Mouse (Mus musculus) layer of hippocampus, postnatal 14 days (tissue): ENCODE measurements around the gene Rpp38. TPM values are rescaled to one million over a fixed set of nuclear protein-coding genes. Genes with fewer than 3 reads are reported as not detected.
A peak's percentile ranks its signal among the peaks of the same experiment; 100 is the strongest.

Experiments used
- DNase-seq, 2 experiments: peaks; one replicate each; pipeline ENCODE4 v3.0.0; 2021 to 2022; ENCODE audit warnings: low spot score in 2 of 2, mixed read lengths in 1 of 2
- long read RNA-seq, 2 experiments: library from polyadenylated mRNA; stranded (forward); transcript quantifications; one replicate each; pipeline ENCODE4 v2.0.0; 2021
- total RNA-seq, 2 experiments: library from RNA; stranded (reverse); gene quantifications; 2 replicates each; pipeline ENCODE4 v1.2.3; 2021

Gene Rpp38
- 1 to 10 TPM; 7.5 to 9.7 TPM for total RNA-seq
- long read RNA-seq, experiment 1, transcript Rpp38-201 (2 exons, 1,042 nt): major isoform, 10 of 10 reads
- long read RNA-seq, experiment 1, partial matches to known transcripts: 0 of 10 reads
- long read RNA-seq, experiment 1, other reads (novel, unspliced or antisense): 0 of 10 reads
- long read RNA-seq, experiment 2, transcript Rpp38-201 (2 exons, 1,042 nt): major isoform, 19 of 23 reads
- long read RNA-seq, experiment 2, partial matches to known transcripts: 1 of 23 reads
- long read RNA-seq, experiment 2, other reads (novel, unspliced or antisense): 3 of 23 reads

DNA sequence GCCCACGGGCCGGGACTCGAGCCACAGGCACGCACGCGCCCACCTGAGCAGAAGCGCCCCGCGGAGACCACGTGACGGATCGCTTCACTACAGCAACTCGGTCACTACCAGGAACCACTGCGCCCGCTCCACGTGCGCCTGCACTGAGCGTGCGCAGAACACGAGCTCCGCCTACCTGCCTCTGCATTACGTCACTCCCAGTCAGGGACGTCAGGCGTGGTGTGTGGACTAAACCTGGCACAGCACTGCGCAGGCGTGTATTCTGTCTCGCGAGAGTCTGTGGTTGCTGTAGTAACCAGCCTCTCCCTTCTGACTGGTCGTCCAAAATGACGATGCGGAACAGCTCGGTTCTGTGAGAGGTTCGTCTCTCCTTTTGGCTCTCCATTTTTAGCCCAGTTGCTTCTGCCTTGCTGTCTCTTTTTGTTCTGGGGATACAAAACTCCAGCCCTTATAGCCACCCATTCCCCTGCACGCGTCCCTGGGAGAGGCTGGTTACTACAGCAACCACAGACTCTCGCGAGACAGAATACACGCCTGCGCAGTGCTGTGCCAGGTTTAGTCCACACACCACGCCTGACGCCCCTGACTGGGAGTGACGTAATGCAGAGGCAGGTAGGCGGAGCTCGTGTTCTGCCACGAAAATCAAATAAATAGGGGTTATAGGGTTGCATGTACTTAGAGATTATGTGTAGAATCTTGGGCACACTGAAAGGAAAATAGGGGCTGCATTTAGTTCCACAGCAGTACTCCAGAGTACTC, at the start of gene Rpp38:
Gene Rpp38 (minus strand): TSS at position 160 of the 759 bp plus-strand sequence.
- DNase-seq: peak; percentile 99

- no peak for DNase-seq
Observed at GRCm38 (mm10) chr2:3365127-3365526, 32.7 kb upstream of the Rpp38 start.

DNA sequence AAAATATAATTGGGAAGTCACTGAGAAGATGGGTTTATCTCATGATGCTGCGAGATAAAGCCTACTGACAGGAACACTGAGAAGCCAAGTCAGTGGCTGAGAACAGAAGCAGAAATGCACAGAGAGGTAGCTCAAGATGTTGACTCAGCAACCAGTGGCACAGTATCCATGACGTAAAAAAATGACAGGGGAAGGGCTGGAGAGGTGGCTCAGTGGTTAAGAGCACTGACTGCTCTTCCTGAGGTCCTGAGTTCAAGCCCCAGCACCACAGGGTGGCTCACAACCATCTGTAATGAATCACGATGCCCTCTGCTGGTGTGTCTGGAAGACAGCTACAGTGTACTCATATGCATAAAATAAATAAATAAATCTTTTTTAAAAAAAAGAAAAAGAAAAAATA, 28.6 kb upstream of the Rpp38 start:
- DNase-seq: no peak

GRCm38 (mm10) chr2:3357887-3358286, 25.4 kb upstream of the Rpp38 start:
- DNase-seq: no peak

GRCm38 (mm10) chr2:3356311-3356710, 23.9 kb upstream of the Rpp38 start:
- DNase-seq: no peak

- no peak for DNase-seq
Observed at GRCm38 (mm10) chr2:3355793-3356192, 23.4 kb upstream of the Rpp38 start.

DNA sequence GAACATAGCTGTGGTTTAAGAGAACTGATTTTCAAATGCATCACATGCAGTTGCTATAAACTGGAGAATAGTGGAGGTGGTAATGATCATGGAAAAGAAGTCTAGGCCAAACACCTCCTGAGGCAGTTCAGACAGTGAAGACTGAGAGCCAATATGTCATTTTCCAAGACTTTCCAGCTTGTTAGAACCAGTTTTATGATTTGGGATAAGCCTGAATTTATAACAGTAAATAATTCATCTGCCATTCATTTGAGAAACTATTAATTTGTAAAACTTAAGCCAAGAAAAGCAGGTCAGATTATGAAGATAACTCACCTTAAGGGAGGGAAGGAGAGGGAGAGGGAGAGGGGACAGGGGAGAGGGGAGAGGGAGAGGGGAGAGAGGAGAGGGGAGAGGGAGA, 20.7 kb upstream of the Rpp38 start:
- no peak for DNase-seq

GRCm38 (mm10) chr2:3348919-3349318, 16.5 kb upstream of the Rpp38 start:
- peak in 1 of 2 experiments; percentile 52 for DNase-seq

GRCm38 (mm10) chr2:3348422-3348821, 16.0 kb upstream of the Rpp38 start:
- DNase-seq: no peak

DNA sequence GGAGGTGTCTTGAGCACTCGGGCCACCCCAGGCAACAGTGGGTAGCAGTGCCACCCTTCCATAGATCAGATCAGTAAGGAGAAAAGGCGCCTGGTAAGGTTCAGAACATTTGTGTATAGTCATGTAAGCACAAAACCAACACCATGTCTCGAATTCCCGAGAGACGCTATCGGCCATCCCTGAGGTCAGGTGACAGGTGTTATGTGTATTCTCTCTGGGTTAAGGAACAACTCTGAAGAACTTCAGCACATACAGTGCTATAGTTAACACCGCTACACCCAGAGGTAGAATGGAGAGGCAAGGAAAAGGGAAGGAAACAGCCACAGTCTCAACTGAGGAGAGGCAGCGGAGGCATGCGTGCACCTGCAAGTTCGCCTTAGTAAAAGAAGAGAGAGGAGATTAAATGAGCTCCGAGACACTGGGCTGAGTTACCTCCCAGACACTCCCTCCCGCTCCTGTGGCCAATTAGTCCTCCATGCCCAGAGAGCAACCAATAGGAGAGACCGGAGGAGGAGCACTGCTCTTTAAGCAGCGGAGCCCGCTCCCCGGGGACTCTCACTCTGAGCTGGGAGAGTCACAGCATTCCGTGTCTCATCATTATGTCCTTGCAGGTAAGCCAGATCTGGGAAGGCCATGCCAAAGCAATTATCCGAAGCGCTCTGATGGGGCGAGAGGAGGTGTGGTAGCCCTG, 3.3 kb upstream of the Rpp38 start, which contains the start of gene Acbd7:
Gene Acbd7 (plus strand): TSS at position 558 of the 691 bp plus-strand sequence.
- DNase-seq: peak in 1 of 2 experiments; percentile 63

- no peak for DNase-seq
Observed at GRCm38 (mm10) chr2:3333761-3334160, 1.3 kb upstream of the Rpp38 start.

DNA sequence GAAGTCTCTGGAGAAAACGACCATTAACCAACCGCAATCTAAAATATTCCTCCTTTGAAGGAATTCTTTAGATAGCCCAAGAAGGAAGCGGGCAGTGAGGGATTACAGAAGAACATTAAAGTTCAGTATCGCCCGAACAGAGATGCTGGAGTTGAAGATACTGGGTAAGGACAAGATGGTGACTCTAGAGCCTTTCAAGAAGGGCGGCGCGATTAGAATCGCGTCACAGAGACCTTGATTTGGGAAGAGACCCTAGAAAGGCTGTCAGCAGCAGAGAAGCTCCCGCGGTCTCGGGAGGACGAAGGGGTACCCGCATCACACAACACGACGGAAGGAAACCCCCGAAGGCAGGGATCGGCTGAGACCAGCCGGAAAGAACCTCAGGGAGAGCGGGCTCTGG, 387 bp downstream of the Rpp38 start:
- DNase-seq: no peak

- peak in 1 of 2 experiments; percentile 16 for DNase-seq
Observed at GRCm38 (mm10) chr2:3331071-3331703, 1.3 kb downstream of the Rpp38 start.

DNA sequence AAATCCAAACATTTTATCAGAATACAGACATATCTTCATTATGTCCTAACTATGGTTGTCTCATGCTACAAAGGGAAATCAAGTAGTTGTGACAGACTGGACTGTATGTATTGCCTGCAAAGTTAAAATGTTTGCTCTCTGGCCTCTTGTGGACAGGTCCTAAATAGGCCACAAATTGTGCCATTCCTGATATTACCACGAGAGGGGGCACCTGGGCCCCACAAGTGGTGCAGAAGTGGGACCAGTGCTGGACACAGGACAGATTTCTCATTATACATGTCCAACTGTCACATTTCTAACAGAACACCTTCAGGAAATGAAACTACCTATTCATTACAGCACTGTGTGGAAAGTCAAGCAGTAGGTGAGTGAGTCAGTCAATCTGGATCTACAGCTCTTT, 5.1 kb downstream of the Rpp38 start:
- DNase-seq: peak in 1 of 2 experiments; percentile 31

DNA sequence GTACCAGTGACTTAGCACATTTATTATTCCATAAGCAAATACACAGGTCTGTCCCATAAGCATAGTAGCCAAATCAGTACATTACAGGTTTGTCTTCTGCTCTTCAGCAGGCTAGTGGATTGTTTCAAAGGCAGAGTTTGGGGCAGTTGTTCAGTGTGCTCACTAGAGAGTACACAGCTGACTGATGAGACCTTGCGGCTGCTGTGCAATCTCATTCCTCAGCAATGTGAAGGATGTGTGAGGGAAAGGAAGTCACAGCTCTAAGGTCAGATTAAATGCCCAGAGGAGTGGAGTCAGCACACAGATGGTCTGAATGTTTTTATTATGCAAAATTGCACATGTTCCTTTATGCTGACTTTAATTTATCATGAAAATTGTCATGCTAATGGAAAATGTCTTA, 5.9 kb downstream of the Rpp38 start:
- DNase-seq: no peak

- no peak for DNase-seq
Observed at GRCm38 (mm10) chr2:3324381-3325130, 7.9 kb downstream of the Rpp38 start.

GRCm38 (mm10) chr2:3323132-3323531, 9.3 kb downstream of the Rpp38 start:
- no peak for DNase-seq

DNA sequence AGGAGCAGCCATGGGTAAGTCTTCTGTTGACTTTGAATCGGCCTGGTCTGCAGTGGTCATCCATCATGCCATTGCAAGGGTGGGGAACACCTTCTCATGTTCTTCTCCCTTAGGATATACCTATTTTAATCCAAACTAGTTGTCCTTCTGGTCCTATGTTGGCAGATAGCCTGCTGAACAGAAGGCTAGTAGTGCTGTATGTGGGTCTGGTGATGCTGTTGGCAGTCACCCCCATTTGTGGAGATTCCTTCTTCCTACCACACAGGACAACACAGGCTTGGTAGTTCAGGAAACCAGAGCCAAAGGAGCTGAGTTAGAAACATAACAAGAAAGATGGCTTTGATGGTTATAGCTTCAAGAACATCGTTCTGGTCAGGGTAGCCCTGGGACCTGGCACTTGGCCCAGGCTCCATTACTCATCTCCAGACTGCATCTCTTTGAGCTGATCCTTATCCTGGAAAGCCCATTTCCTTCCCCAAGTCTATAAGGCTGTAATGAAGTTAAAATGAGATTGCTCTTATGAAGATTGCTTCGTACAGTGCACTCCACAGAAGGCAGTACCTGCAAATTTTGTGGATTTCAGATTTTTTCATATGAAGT, 26.9 kb downstream of the Rpp38 start:
- DNase-seq: peak in 1 of 2 experiments; percentile 15

GRCm38 (mm10) chr2:3295826-3296225, 36.6 kb downstream of the Rpp38 start:
- no peak for DNase-seq

GRCm38 (mm10) chr2:3292170-3292569, 40.3 kb downstream of the Rpp38 start:
- no peak for DNase-seq
